In genomic region chr17:22424636-22425354, GRCm38 (mm10) we compare ENCODE assay signal across 8 mouse cellular contexts. TPM values are rescaled to one million over a fixed set of nuclear protein-coding genes. Genes with fewer than 3 reads are reported as not detected.
DNase-seq lines count a peak whose midpoint lies in the region; ATAC-seq and TF ChIP-seq lines count a peak whose summit lies in the region.

No protein-coding gene starts in this region.

- H3K4me2 ChIP-seq in forebrain, embryonic 14.5 days (ENCODE audit: low read length): peak overlapping the region; percentile 57
- H3K4me2 ChIP-seq in intestine, embryonic 14.5 days (ENCODE audit: low read length): peak overlapping the region; percentile 72
- peak overlapping the region; percentile 61 for H3K4me2 ChIP-seq in lung, embryonic 16.5 days (ENCODE audit: low read depth, low read length)
- peak overlapping the region; percentile 73 for H3K4me2 ChIP-seq in stomach, postnatal 0 days (replicated peaks; ENCODE audit: low read depth)

- H3K27ac ChIP-seq in forebrain, embryonic 14.5 days (ENCODE audit: low read depth, low read length): no peak overlapping the region
- peak overlapping the region; percentile 80 for H3K27ac ChIP-seq in intestine, embryonic 14.5 days (ENCODE audit: low read depth)
- H3K27ac ChIP-seq in lung, embryonic 16.5 days (ENCODE audit: low read length): no peak overlapping the region; the same call in 1 of the 2 replicates
- no peak overlapping the region; the same call in 1 of the 2 replicates for H3K27ac ChIP-seq in stomach, postnatal 0 days (replicated peaks)

- no peaks in the 10 kb centered on the region for H3K9me3 ChIP-seq in forebrain, embryonic 14.5 days (replicated peaks; ENCODE audit: control insufficient read depth, low read length)
- no peaks in the 10 kb centered on the region for H3K9me3 ChIP-seq in intestine, embryonic 14.5 days (ENCODE audit: control insufficient read depth, low read length)
- H3K9me3 ChIP-seq in lung, embryonic 16.5 days (ENCODE audit: control insufficient read depth, low read length): no peaks in the 10 kb centered on the region
- H3K9me3 ChIP-seq in stomach, postnatal 0 days (ENCODE audit: control insufficient read depth, low read length): no peaks in the 10 kb centered on the region

- no peaks in the 10 kb centered on the region for H3K27me3 ChIP-seq in forebrain, embryonic 14.5 days (replicated peaks; ENCODE audit: control insufficient read depth, insufficient read depth, low read length)
- H3K27me3 ChIP-seq in intestine, embryonic 14.5 days (replicated peaks; ENCODE audit: control insufficient read depth, insufficient read depth, low read length): no peaks in the 10 kb centered on the region
- H3K27me3 ChIP-seq in lung, embryonic 16.5 days (ENCODE audit: control insufficient read depth, insufficient read depth, low read depth, low read length): no peaks in the 10 kb centered on the region
- no peaks in the 10 kb centered on the region for H3K27me3 ChIP-seq in stomach, postnatal 0 days (ENCODE audit: control insufficient read depth, insufficient read depth, low read length)

- TF ChIP-seq EP300 in stomach, postnatal 0 days (optimal IDR thresholded peaks at IDR 0.05): no peak

- TF ChIP-seq CTCF in stomach, postnatal 0 days (IDR thresholded peaks at IDR 0.05; ENCODE audit: low read depth): no peak

- WGBS in forebrain, embryonic 14.5 days: 2% methylated on average over 12 of the region's 12 CpGs
- WGBS in intestine, embryonic 14.5 days: 2% methylated on average over 12 of the region's 12 CpGs
- 2% methylated on average over 11 of the region's 12 CpGs for WGBS in lung, embryonic 16.5 days
- 2% methylated on average over 12 of the region's 12 CpGs for WGBS in stomach, postnatal 0 days

- peak overlapping the region; percentile 64 for H3K9ac ChIP-seq in forebrain, embryonic 14.5 days (ENCODE audit: low read length)
- peak overlapping the region; percentile 66 for H3K9ac ChIP-seq in intestine, embryonic 14.5 days (ENCODE audit: low read length)
- H3K9ac ChIP-seq in lung, embryonic 16.5 days (ENCODE audit: low read length): peak overlapping the region; percentile 57
- peak overlapping the region; percentile 72 for H3K9ac ChIP-seq in stomach, postnatal 0 days (ENCODE audit: low read length)

- H3K4me3 ChIP-seq in forebrain, embryonic 14.5 days (ENCODE audit: low read depth, low read length): peak overlapping the region; percentile 59
- peak overlapping the region; percentile 64 for H3K4me3 ChIP-seq in intestine, embryonic 14.5 days (ENCODE audit: low read depth, low read length)
- peak overlapping the region; percentile 75 for H3K4me3 ChIP-seq in lung, embryonic 16.5 days (ENCODE audit: low read length)
- peak overlapping the region; percentile 68 for H3K4me3 ChIP-seq in stomach, postnatal 0 days (ENCODE audit: low read depth, low read length)

- 0 out of 2 replicates have a peak, but pooled peaks cover 3% of the 10 kb centered on the region for H3K4me1 ChIP-seq in forebrain, embryonic 14.5 days (ENCODE audit: control insufficient read depth, insufficient read depth, low read length)
- no peaks in the 10 kb centered on the region for H3K4me1 ChIP-seq in intestine, embryonic 14.5 days (replicated peaks; ENCODE audit: control insufficient read depth, insufficient read depth, low read length)
- H3K4me1 ChIP-seq in lung, embryonic 16.5 days (replicated peaks; ENCODE audit: control insufficient read depth, insufficient read depth, low read length): no peaks in the 10 kb centered on the region; the same call in 1 of the 2 replicates
- no peaks in the 10 kb centered on the region for H3K4me1 ChIP-seq in stomach, postnatal 0 days (replicated peaks; ENCODE audit: control insufficient read depth, insufficient read depth)

- ATAC-seq in forebrain, embryonic 14.5 days: peak; percentile 21
- ATAC-seq in intestine, embryonic 14.5 days (replicated peaks; ENCODE audit: low FRiP score, low TSS enrichment, low read depth): 0 out of 2 replicates have a peak, but pooled peaks have one; percentile 9
- peak; percentile 11; the same call in 1 of the 2 replicates for ATAC-seq in lung, embryonic 16.5 days (ENCODE audit: low read depth)
- ATAC-seq in stomach, postnatal 0 days (ENCODE audit: low FRiP score, low TSS enrichment): peak; percentile 59

- DNase-seq in right cerebral cortex, postnatal 14 days: peak; percentile 3
- no peak for DNase-seq in right cerebral cortex, postnatal 4 days
- peak; percentile 31 for DNase-seq in brain, adult 2 months (ENCODE audit: low read depth, low spot score)
- peak; percentile 47 for DNase-seq in forebrain, embryonic 14.5 days (ENCODE audit: low spot score)
- DNase-seq in intestine, embryonic 14.5 days (ENCODE audit: low spot score): peak; percentile 54
- DNase-seq in stomach, postnatal 0 days (ENCODE audit: low spot score): peak; percentile 45
- no peak for DNase-seq in c-Kit-positive CD71-positive TER-119-positive erythroid progenitor cells, embryonic 14.5 days (ENCODE audit: low spot score)

- H3K36me3 ChIP-seq in forebrain, embryonic 14.5 days (ENCODE audit: control insufficient read depth, insufficient read depth, low read length): peaks cover 3% of the 10 kb centered on the region; the same call in 1 of the 2 replicates
- no peaks in the 10 kb centered on the region for H3K36me3 ChIP-seq in intestine, embryonic 14.5 days (ENCODE audit: control insufficient read depth, insufficient read depth, low read length)
- no peaks in the 10 kb centered on the region for H3K36me3 ChIP-seq in lung, embryonic 16.5 days (ENCODE audit: control insufficient read depth, insufficient read depth, low read length)
- no peaks in the 10 kb centered on the region for H3K36me3 ChIP-seq in stomach, postnatal 0 days (ENCODE audit: control insufficient read depth, insufficient read depth, low read length)

RNA-seq across cellular contexts. Expression of gene Zfp946, which starts 0.8 kb away (rescaled TPM):
- 29.8 and 37.7 TPM in 2 replicates for polyA plus RNA-seq in forebrain, embryonic 14.5 days (2014; fragmentation: Nextera tagmentation; extraction: Ambion mirVana)
- 15.2 and 17.8 TPM in 2 replicates for polyA plus RNA-seq in intestine, embryonic 14.5 days (2014; fragmentation: Nextera tagmentation; extraction: Ambion mirVana)
- 14.4 and 16.8 TPM in 2 replicates for polyA plus RNA-seq in lung, embryonic 16.5 days (2015; fragmentation: Nextera tagmentation; extraction: Ambion mirVana)
- 6.9 TPM in 2 replicates for polyA plus RNA-seq in stomach, postnatal 0 days (2015; fragmentation: Nextera tagmentation; extraction: Ambion mirVana)

Comparison
In these comparisons a context has a peak if more than half of its experiments do, and no peak if none do; other contexts are left out.
1. DNase-seq: peak in right cerebral cortex, postnatal 14 days (single experiment), brain, adult 2 months (single experiment), forebrain, embryonic 14.5 days (single experiment), intestine, embryonic 14.5 days (single experiment) and stomach, postnatal 0 days (single experiment); none in right cerebral cortex, postnatal 4 days (single experiment) and c-Kit-positive CD71-positive TER-119-positive erythroid progenitor cells, embryonic 14.5 days (single experiment).
2. ATAC-seq: peak in every context shown above with its lines; median percentile 59 in stomach, postnatal 0 days; 21 in forebrain, embryonic 14.5 days; 11 in lung, embryonic 16.5 days; 9 in intestine, embryonic 14.5 days.
3. Peak in every context shown above with its lines, with median percentiles within 50 percentile points of each other: H3K4me2 ChIP-seq, H3K4me3 ChIP-seq and H3K9ac ChIP-seq.